ENCODE assay signal across 8 mouse cellular contexts in the genomic region with DNA sequence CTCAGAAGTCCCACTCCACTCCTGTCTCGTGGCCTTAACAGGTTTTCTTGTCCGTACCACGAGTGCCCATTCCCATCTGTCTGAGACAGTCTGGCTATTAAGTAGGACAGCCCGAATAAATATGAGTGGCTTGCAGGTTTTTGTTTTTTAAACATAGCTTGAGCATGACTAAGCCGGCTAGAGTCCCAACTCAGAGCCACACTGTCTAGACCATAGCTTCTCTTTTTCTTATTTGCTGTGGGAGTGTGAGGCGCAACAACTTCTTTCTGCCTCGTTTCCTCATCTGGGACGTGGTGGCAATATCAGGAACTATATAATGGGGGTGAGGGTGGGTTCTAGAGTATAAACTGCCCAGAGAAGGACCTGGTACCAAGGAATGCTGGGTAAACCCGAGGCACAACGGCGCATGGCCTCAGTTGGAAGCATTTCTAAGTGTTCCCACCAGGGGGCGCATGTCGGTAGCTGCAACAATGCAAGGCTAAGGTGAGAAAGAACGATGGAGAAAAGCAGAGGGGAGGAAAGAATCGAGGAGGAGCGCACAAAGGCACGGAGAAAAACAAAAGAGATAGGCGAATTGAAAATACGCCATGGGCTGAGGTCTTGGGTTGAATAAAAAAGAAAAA. TPM values are rescaled to one million over a fixed set of nuclear protein-coding genes. Genes with fewer than 3 reads are reported as not detected.
DNase-seq lines count a peak whose midpoint lies in the region; ATAC-seq and TF ChIP-seq lines count a peak whose summit lies in the region.

No protein-coding gene starts in this region.

- H3K4me2 ChIP-seq in hindbrain, postnatal 0 days (ENCODE audit: low read depth, low read length): no peak overlapping the region
- H3K4me2 ChIP-seq in midbrain, embryonic 11.5 days: no peak overlapping the region

- H3K27ac ChIP-seq in hindbrain, postnatal 0 days: no peak overlapping the region
- no peak overlapping the region for H3K27ac ChIP-seq in midbrain, embryonic 11.5 days (ENCODE audit: low read depth, low read length)

- H3K36me3 ChIP-seq in hindbrain, postnatal 0 days (ENCODE audit: insufficient read depth, low read length): no peaks in the 10 kb centered on the region
- H3K36me3 ChIP-seq in midbrain, embryonic 11.5 days (ENCODE audit: control insufficient read depth, insufficient read depth, low read length): no peaks in the 10 kb centered on the region

- H3K9me3 ChIP-seq in hindbrain, postnatal 0 days (ENCODE audit: low read length): no peaks in the 10 kb centered on the region
- no peaks in the 10 kb centered on the region for H3K9me3 ChIP-seq in midbrain, embryonic 11.5 days (ENCODE audit: control insufficient read depth, low read length)

- 38% methylated on average over 19 of the region's 19 CpGs for whole genome bisulfite sequencing in hindbrain, postnatal 0 days
- 36% methylated on average over 19 of the region's 19 CpGs for WGBS in midbrain, embryonic 11.5 days

- peak; percentile 49 for DNase-seq in T-cell, adult 2 months (ENCODE audit: low spot score)
- peak; percentile 92 for DNase-seq in cerebellum, postnatal 14 days
- peak; percentile 66 to 73 for DNase-seq in frontal cortex, postnatal 25 days (ENCODE audit: low spot score in 2 of 2)
- peak; percentile 85 for DNase-seq in hindbrain, postnatal 0 days (ENCODE audit: low spot score)
- DNase-seq in left cerebral cortex, adult 18-20 months (ENCODE audit: low spot score in 2 of 2): peak; percentile 82 to 89
- peak; percentile 96 for DNase-seq in midbrain, embryonic 11.5 days (ENCODE audit: low spot score, missing footprints)
- DNase-seq in right cerebral cortex, postnatal 4 days: peak; percentile 82
- DNase-seq in urinary bladder, postnatal 4 days (ENCODE audit: low spot score in 2 of 2): peak; percentile 63 to 82

- H3K9ac ChIP-seq in hindbrain, postnatal 0 days (replicated peaks; ENCODE audit: low read length): no peak overlapping the region
- no peak overlapping the region for H3K9ac ChIP-seq in midbrain, embryonic 11.5 days (ENCODE audit: low read length)

- H3K4me3 ChIP-seq in hindbrain, postnatal 0 days (ENCODE audit: low read length): no peak overlapping the region
- H3K4me3 ChIP-seq in midbrain, embryonic 11.5 days (ENCODE audit: low read depth, low read length): no peak overlapping the region

- peak; percentile 95 for TF ChIP-seq CTCF in hindbrain, postnatal 0 days (IDR thresholded peaks at IDR 0.05; ENCODE audit: low read depth)

- peak; percentile 78 for ATAC-seq in hindbrain, postnatal 0 days
- ATAC-seq in midbrain, embryonic 11.5 days (ENCODE audit: low FRiP score): peak; percentile 64

- no peaks in the 10 kb centered on the region for H3K27me3 ChIP-seq in hindbrain, postnatal 0 days (ENCODE audit: insufficient read depth, low read length)
- H3K27me3 ChIP-seq in midbrain, embryonic 11.5 days (ENCODE audit: control insufficient read depth, insufficient read depth, low read length): no peaks in the 10 kb centered on the region

- H3K4me1 ChIP-seq in hindbrain, postnatal 0 days (ENCODE audit: insufficient read depth, low read length): no peaks in the 10 kb centered on the region
- no peaks in the 10 kb centered on the region for H3K4me1 ChIP-seq in midbrain, embryonic 11.5 days (ENCODE audit: control insufficient read depth, insufficient read depth, low read length)

RNA-seq across cellular contexts. Expression of a gene that starts 5.1 kb away (rescaled TPM):
- total RNA-seq in hindbrain, postnatal 0 days (2014; rRNA removed): not detected in 2 replicates
- 0.19 TPM in 1 of 2 replicates, not detected in the other for polyA plus RNA-seq in hindbrain, postnatal 0 days (2015; fragmentation: Nextera tagmentation; extraction: Ambion mirVana)
- total RNA-seq in left cerebral cortex, adult 18-20 months (2021): not detected
- polyA plus RNA-seq in midbrain, embryonic 11.5 days (2014; fragmentation: Nextera tagmentation; extraction: Ambion mirVana): not detected in 2 replicates

RNA-seq across cellular contexts. Expression of a gene that starts 53.1 kb away (rescaled TPM):
- 23.9 and 30.5 TPM in 2 replicates for total RNA-seq in hindbrain, postnatal 0 days (2014; rRNA removed)
- 40.2 and 42.2 TPM in 2 replicates for polyA plus RNA-seq in hindbrain, postnatal 0 days (2015; fragmentation: Nextera tagmentation; extraction: Ambion mirVana)
- 1 to 10 TPM; 5.2 to 6.4 TPM for total RNA-seq in left cerebral cortex, adult 18-20 months (2021)
- 4.3 and 5.7 TPM in 2 replicates for polyA plus RNA-seq in midbrain, embryonic 11.5 days (2014; fragmentation: Nextera tagmentation; extraction: Ambion mirVana)
